Mouse (Mus musculus) left cerebral cortex, adult 9 months (tissue): ENCODE measurements around the gene Vmn1r49.
"Not testable (repeated sequence)": the region's sequence is repeated elsewhere in the genome, so short reads cannot be mapped to it uniquely, and the experiment has no call there.

Experiments used
- DNase-seq, 2 experiments: peaks; one replicate each; pipeline ENCODE4 v3.0.0; 2022; ENCODE audit warnings: low spot score in 2 of 2

Gene Vmn1r49

DNA sequence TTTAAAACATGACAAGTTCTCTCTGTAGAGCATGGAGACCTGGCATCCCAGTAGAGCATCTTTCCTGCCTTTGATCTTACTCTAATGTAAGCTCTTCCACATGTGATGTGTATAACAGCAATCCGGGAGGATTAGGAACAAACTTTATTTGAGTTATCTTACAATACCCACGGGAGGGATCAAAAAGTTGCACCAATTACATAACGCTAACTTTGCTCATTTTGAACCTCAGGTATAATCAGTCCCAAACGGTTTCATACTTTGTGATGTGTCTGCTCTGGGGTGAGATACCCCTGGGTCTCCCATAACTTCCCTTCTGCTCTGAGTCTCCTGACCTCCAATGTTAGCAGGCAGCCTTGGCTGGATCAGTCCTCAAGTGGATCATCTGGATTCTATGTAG lies at the start of gene Vmn1r49:
Vmn1r49 (minus strand) TSS at position 101 of the 400 bp plus-strand sequence.
- no peak for DNase-seq

GRCm38 (mm10) chr6:90122296-90122695 lies 44.0 kb upstream of the Vmn1r49 start, which contains the start of gene Vmn1r51:
Gene Vmn1r51, plus strand, starts transcription at chr6:90122596.
- DNase-seq, result not testable (repeated sequence)

DNA sequence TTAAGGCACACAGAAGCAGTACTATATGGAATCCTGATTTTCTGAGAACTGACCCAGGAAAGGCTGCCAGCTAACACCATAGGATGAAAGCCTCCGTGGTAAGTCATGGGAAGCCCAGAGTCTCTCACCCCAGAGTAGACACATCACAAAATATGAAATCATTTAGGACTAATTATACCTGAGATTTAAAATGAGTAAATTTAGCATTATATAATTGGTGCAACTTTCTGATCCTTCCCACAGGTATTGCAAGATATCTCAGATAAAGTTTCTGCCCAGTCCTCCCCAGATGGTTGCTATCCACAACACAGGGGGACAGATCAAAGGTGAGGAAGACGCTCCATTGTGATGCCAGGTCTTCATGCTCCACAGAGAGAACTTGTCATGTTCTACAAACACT lies 22.8 kb upstream of the Vmn1r49 start, which contains the start of gene Vmn1r50:
Vmn1r50 (plus strand) TSS at position 301 of the 400 bp plus-strand sequence.
- DNase-seq, result no peak

- DNase-seq, result no peak
Measured at GRCm38 (mm10) chr6:90100566-90100965, 22.3 kb upstream of the Vmn1r49 start.

DNA sequence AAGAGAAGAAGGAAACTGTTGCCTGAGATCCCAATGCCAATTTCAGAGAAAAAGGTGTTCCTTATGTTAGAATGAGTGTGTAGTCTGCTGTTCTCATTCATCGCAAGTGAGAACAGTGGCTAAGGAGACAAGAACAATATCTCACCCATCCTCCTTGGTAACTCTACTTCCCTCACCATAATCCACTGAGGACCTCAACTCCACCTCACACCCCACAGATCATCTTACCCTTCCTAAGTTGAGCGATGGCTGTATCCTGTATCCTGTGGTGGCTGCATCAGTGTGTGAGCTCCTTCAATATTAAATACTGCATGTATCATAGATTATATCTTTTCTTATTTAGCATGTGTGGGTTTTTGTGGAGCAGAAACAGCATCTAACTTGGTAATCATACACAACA lies 41.6 kb downstream of the Vmn1r49 start, which contains the start of gene Vmn1r48:
Vmn1r48 (minus strand) TSS at position 101 of the 400 bp plus-strand sequence.
- not testable (repeated sequence) for DNase-seq
